Mouse (Mus musculus) liver, embryonic 16.5 days (tissue): ENCODE data around the gene Dlg5. TPM values are rescaled to one million over a fixed set of nuclear protein-coding genes. Genes with fewer than 3 reads are reported as not detected.
A peak's percentile ranks its signal among the peaks of the same experiment; 100 is the strongest.

Source experiments
- ATAC-seq: fragments of 200-750 bp; cut with Nextera tagmentation; 2 replicates; pipeline ENCODE4 v1.8.0; 2017; ENCODE audit warnings: low read depth, mild to moderate bottlenecking, moderate number of reproducible peaks, moderate library complexity
- H3K27ac ChIP-seq: fragments of 300-500 bp; sonication (generic); 2 replicates; pipeline ENCODE4 v1.5.1; 2014; ENCODE audit warnings: mild to moderate bottlenecking, low read length
- H3K27me3 ChIP-seq: fragments of 300-500 bp; sonication (generic); 2 replicates; pipeline ENCODE4 v1.6.1; 2014; ENCODE audit warnings: low read depth, low read length, mixed read lengths; ENCODE audit not compliant: control insufficient read depth, insufficient read depth
- H3K36me3 ChIP-seq: fragments of 300-500 bp; sonication (generic); 2 replicates; pipeline ENCODE4 v1.6.1; 2014; ENCODE audit warnings: mild to moderate bottlenecking; ENCODE audit not compliant: control insufficient read depth, insufficient read depth
- H3K4me1 ChIP-seq: fragments of 300-500 bp; sonication (generic); 2 replicates; pipeline ENCODE4 v1.6.1; 2014; ENCODE audit warnings: low read depth, low read length, mixed read lengths; ENCODE audit not compliant: control insufficient read depth
- H3K4me2 ChIP-seq: fragments of 300-500 bp; sonication (generic); 2 replicates; pipeline ENCODE4 v1.6.1; 2014; ENCODE audit warnings: low read depth, low read length, mixed read lengths
- H3K4me3 ChIP-seq: fragments of 300-500 bp; sonication (generic); 2 replicates; pipeline ENCODE4 v1.5.1; 2014; ENCODE audit warnings: low read depth, mild to moderate bottlenecking, low read length
- H3K9ac ChIP-seq: fragments of 300-500 bp; sonication (generic); 2 replicates; pipeline ENCODE4 v1.6.1; 2014; ENCODE audit warnings: low read depth, low read length
- H3K9me3 ChIP-seq: fragments of 300-500 bp; sonication (generic); replicated peaks from 2 replicates; pipeline ENCODE4 v1.6.1; 2016; ENCODE audit warnings: low read length; ENCODE audit not compliant: control insufficient read depth
- WGBS: fragments of 180-500 bp; shearing (Covaris S2); extraction: QIAGEN DNeasy Blood & Tissue Kit; methylation state at CpG from one replicate; pipeline ENCODE4 v1.1.7; 2014; ENCODE audit not compliant: insufficient replicate concordance; 5-methylcytosine and 5-hydroxymethylcytosine counted together
- polyA plus RNA-seq: library from polyadenylated mRNA; unstranded; fragments of >200 nt; fragmentation: Nextera tagmentation; extraction: Ambion mirVana; gene quantifications from 2 replicates; pipeline ENCODE4 v1.2.1, GENCODE M21; 2015

The Dlg5 gene
- polyA plus RNA-seq, 1 experiment from 2014 or later = 0.77 TPM

DNA sequence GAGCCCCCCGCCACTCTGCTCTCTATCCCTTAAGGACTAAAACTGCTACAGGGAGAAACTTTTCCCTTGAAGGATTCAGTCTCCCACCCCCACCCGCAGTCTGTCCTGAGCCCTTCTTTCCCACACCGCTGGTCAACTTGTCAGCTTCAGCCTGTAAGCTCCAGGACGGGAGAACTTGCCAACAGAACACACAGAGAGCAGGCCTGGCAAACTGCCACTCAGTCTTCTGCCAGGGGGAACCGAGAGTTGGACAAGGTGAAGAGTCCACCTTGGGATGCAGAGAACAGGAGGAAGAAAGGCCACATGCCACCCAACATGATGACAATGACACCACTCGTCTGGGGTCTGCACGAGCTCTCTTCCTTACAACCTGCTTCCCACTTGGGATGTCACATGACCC lies 56.1 kb downstream of the Dlg5 start:
- no peaks in the 10 kb centered on the region for H3K27me3 ChIP-seq
- H3K4me2 ChIP-seq = no peak overlapping the region
- 60% methylated on average over 7 of the region's 7 CpGs for WGBS
- no peak for ATAC-seq
- H3K9me3 ChIP-seq = no peaks in the 10 kb centered on the region
- no peak overlapping the region for H3K27ac ChIP-seq
- no peaks in the 10 kb centered on the region for H3K36me3 ChIP-seq
- no peaks in the 10 kb centered on the region; the same call in none of the 2 replicates for H3K4me1 ChIP-seq
- no peak overlapping the region for H3K4me3 ChIP-seq
- no peak overlapping the region for H3K9ac ChIP-seq

DNA sequence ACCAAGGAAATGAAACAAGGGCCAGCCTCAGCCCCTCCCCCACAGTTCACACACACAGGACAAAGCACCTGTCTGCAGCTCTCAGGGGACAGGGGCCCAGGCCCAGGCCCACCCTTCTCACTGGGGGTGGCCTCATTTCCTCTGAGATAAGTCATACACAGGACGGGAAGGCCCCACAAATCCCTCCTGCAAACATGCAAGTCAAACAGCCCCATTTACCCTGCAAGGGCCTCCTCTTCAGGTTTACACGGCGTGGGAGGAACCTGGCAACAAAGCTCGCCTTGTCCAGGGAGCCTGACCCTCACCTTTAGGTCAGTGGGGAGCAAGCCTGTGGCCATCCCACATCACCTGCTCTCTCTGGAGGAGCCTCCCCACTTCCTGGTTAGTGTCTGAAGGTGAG lies 60.2 kb downstream of the Dlg5 start:
- Histone ChIP-seq H3K27ac (no peak overlapping the region), H3K9ac (no peak overlapping the region), H3K27me3 (no peaks in the 10 kb centered on the region), H3K9me3 (no peaks in the 10 kb centered on the region), H3K36me3 (no peaks in the 10 kb centered on the region), H3K4me2 (no peak overlapping the region), H3K4me1 (no peaks in the 10 kb centered on the region; the same call in none of the 2 replicates), H3K4me3 (no peak overlapping the region)
- WGBS = 15% methylated on average over 4 of the region's 4 CpGs
- peak; percentile 60 for ATAC-seq

- Histone ChIP-seq H3K9me3 (no peaks in the 10 kb centered on the region), H3K36me3 (no peaks in the 10 kb centered on the region), H3K4me3 (no peak overlapping the region), H3K9ac (no peak overlapping the region), H3K27ac (no peak overlapping the region), H3K27me3 (no peaks in the 10 kb centered on the region), H3K4me1 (no peaks in the 10 kb centered on the region; the same call in none of the 2 replicates), H3K4me2 (no peak overlapping the region)
- 55% methylated on average over 3 of the region's 3 CpGs for WGBS
- ATAC-seq = no peak
Observed at GRCm38 (mm10) chr14:24182955-24183354, 62.8 kb downstream of the Dlg5 start.

- H3K9ac ChIP-seq = no peak overlapping the region
- H3K27ac ChIP-seq = no peak overlapping the region
- no peak overlapping the region for H3K4me2 ChIP-seq
- 24% methylated on average over 10 of the region's 10 CpGs for WGBS
- H3K4me3 ChIP-seq = no peak overlapping the region
- no peaks in the 10 kb centered on the region for H3K36me3 ChIP-seq
- no peaks in the 10 kb centered on the region for H3K9me3 ChIP-seq
- no peaks in the 10 kb centered on the region; the same call in none of the 2 replicates for H3K4me1 ChIP-seq
- ATAC-seq = no peak
- H3K27me3 ChIP-seq = no peaks in the 10 kb centered on the region
Observed at GRCm38 (mm10) chr14:24181811-24182506, 63.8 kb downstream of the Dlg5 start.

- H3K4me3 ChIP-seq = no peak overlapping the region
- H3K27me3 ChIP-seq = no peaks in the 10 kb centered on the region
- H3K9ac ChIP-seq = no peak overlapping the region
- H3K4me2 ChIP-seq = no peak overlapping the region
- no peak for ATAC-seq
- no peaks in the 10 kb centered on the region for H3K4me1 ChIP-seq
- 49% methylated on average over 6 of the region's 6 CpGs for WGBS
- H3K9me3 ChIP-seq = no peaks in the 10 kb centered on the region
- no peak overlapping the region for H3K27ac ChIP-seq
- no peaks in the 10 kb centered on the region for H3K36me3 ChIP-seq
Observed at GRCm38 (mm10) chr14:24179466-24179991, 66.2 kb downstream of the Dlg5 start.

DNA sequence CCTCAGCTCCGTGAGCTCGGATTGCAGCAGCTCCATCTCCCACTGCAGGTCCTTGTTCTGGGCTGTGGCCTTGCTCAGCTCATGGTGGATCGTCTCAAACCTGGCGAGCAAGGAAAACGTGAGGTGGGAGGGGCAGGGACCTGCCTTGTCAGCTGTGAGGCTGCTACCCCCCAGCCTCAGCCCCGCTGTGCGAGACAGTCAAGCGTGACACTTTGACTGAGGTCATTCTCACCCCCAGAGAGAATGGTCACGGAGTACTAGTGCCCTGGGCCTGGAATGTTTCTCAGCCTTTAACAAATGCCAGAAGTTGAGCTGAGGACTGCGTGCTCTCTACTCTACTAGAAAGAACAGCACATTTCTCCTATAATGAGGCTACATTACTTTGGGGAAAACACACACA lies 69.1 kb downstream of the Dlg5 start:
- no peak for ATAC-seq

GRCm38 (mm10) chr14:24173326-24173725 lies 72.4 kb downstream of the Dlg5 start:
- Histone ChIP-seq H3K9me3 (no peaks in the 10 kb centered on the region), H3K4me1 (no peaks in the 10 kb centered on the region), H3K4me2 (no peak overlapping the region), H3K27ac (no peak overlapping the region), H3K36me3 (no peaks in the 10 kb centered on the region), H3K9ac (no peak overlapping the region), H3K27me3 (no peaks in the 10 kb centered on the region), H3K4me3 (no peak overlapping the region)
- WGBS = 52% methylated on average over 6 of the region's 6 CpGs
- ATAC-seq = no peak

More for the DNA sequence above, 69.1 kb downstream of the Dlg5 start:
- H3K4me2 ChIP-seq = no peak overlapping the region
- H3K9me3 ChIP-seq = no peaks in the 10 kb centered on the region
- no peaks in the 10 kb centered on the region for H3K27me3 ChIP-seq
- H3K4me1 ChIP-seq = no peaks in the 10 kb centered on the region
- H3K9ac ChIP-seq = no peak overlapping the region
- H3K4me3 ChIP-seq = no peak overlapping the region
- H3K27ac ChIP-seq = no peak overlapping the region
- WGBS = 76% methylated on average over 10 of the region's 10 CpGs
- no peaks in the 10 kb centered on the region for H3K36me3 ChIP-seq

- Histone ChIP-seq H3K36me3 (no peaks in the 10 kb centered on the region), H3K27ac (no peak overlapping the region), H3K9ac (no peak overlapping the region), H3K4me1 (no peaks in the 10 kb centered on the region), H3K4me3 (no peak overlapping the region), H3K27me3 (no peaks in the 10 kb centered on the region), H3K4me2 (no peak overlapping the region), H3K9me3 (no peaks in the 10 kb centered on the region)
- WGBS = 60% methylated on average over 13 of the region's 13 CpGs
- no peak for ATAC-seq
Observed at GRCm38 (mm10) chr14:24171639-24172311, 73.9 kb downstream of the Dlg5 start.

DNA sequence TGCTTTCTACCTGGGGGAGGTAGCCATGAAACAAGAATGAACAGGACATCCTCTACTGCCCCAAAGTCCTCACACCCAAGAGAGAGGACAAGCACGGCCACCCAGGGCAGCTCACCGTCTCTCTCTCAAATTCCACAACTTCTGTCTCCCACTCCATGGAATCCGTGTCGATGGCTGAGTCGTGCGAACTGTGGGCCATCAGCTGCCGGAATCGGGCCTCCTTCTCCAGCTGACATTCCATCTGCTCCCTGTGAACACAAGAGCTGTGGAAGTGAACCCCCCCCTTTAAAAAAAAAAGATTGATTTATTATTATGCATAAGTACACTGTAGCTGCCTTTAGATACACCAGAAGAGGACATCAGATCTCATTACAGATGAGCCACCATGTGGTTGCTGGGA lies 79.7 kb downstream of the Dlg5 start:
- no peaks in the 10 kb centered on the region for H3K27me3 ChIP-seq
- no peak for ATAC-seq
- H3K9me3 ChIP-seq = no peaks in the 10 kb centered on the region
- no peak overlapping the region for H3K9ac ChIP-seq
- no peaks in the 10 kb centered on the region for H3K36me3 ChIP-seq
- no peaks in the 10 kb centered on the region for H3K4me1 ChIP-seq
- H3K4me3 ChIP-seq = no peak overlapping the region
- no peak overlapping the region for H3K27ac ChIP-seq
- WGBS = 70% methylated on average over 8 of the region's 8 CpGs
- no peak overlapping the region for H3K4me2 ChIP-seq
